Mouse (Mus musculus) heart, adult 8-10 months (tissue): ENCODE measurements around the gene Fam19a3. TPM values are rescaled to one million over a fixed set of nuclear protein-coding genes. Genes with fewer than 3 reads are reported as not detected.
A peak's percentile ranks its signal among the peaks of the same experiment; 100 is the strongest.

Source experiments
- DNase-seq: peaks from one replicate; pipeline ENCODE4 v3.0.0; 2022; ENCODE audit warnings: low spot score
- total RNA-seq, 4 experiments: library from RNA; stranded (reverse); gene quantifications; 2 replicates each; pipeline ENCODE4 v1.2.4; 2022

Gene Fam19a3
- total RNA-seq, 4 experiments from 2014 or later, result 0.72 to 2.1 (median 1.2) TPM

- no peak for DNase-seq
Observed at GRCm38 (mm10) chr3:104792360-104793270, 11.0 kb upstream of the Fam19a3 start.

GRCm38 (mm10) chr3:104791671-104792070 is 10.0 kb upstream of the Fam19a3 start:
- DNase-seq, result no peak

DNA sequence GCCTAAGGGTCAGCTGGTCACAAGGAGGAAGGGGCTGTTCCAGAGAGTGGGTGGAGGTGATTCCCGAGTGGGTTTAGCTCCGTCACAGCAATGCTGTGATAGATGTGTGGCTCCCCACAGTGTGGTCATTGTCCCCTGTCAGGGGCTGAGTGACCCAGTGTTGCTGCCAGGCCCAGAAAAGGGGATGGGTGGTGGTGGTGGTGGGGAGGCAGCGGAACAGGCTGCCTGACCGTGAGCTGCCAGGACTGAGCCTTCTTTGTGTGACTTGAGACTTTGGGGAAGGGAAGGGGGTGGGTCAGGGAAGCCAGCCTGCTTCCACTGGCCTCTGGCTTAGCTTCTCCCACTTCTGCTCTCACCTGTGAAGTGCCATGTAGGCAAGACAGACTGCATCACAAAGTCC is 9.4 kb upstream of the Fam19a3 start:
- peak; percentile 26 for DNase-seq

DNA sequence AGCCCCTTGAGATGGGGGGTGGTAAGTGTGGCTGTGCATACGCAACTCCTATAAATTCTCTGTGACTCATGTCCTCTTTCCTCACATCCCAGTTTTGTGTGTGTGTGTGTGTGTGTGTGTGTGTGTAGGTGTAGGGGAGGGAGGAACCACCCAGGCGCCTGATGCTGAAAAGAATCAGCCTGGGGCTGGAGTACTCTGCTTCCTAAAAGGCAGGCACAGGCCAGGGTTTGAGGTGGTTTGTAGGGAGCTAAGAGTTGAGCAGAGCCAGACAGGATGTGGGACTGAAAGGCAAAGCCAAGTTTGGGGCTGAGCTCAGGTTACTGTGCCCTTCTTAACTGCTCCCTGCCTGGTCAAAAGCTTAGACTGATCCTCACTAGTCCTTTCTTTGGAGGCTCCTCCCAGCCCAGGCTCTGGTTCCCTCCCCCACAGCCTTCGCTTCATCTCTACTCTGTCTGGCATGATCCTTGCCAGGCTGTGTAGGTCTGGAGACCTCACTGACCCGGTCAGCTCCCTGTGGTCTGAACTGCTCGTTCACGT is 8.8 kb upstream of the Fam19a3 start:
- peak; percentile 38 for DNase-seq

GRCm38 (mm10) chr3:104789822-104790221 is 8.2 kb upstream of the Fam19a3 start:
- peak; percentile 71 for DNase-seq

DNA sequence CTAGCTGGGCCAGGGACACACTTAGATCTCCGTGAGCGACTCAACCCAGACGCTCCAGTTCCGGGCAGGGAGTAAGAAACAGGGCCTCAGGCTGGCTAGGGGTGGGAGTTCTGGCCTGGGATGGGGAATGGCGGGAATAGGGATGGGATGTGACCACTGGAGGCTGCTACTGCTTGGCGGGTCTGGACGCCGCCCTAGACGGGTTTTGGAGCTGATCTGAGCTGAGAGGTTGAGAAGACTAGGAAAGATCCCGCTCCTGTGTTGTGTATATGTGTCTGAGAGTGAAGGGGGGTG is 7.6 kb upstream of the Fam19a3 start:
- no peak for DNase-seq

DNA sequence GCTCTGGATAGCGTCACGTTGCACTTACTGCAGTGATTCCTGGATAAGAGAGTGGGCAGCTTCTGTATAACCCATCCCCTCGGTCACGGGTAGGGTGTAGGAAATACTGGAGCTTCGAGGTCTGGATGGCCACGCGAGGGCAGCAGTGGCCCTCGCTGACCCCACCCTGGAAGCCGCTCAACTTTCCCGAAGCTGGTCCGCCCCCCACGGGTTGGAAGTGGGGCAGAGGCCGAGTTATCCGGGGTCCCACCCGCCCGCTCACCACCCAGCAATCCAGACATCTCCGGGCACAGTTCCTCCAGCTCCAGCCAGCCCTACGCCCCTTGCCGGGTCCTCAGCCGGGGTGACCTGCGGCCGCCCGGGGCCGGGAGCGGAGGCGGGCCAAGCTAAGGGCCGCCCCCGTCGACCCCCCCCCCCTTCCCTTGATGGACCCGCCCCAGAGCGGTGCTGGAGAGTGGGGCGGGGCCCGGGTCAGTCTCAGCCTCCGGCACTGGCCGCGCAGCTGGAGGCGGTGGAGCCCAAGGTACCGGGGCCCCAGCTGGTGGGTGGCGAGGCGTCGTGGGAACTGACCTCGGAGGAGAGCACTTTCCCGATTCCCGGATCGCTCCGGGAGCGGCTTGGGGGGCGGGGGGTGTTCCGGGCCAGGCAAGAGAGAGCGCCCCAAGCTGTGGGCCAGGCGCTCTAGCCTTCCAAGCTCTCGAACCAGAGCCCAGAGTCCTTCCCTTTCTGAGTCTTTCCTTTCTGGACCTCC is 7.1 kb upstream of the Fam19a3 start:
- peak; percentile 83 for DNase-seq

DNA sequence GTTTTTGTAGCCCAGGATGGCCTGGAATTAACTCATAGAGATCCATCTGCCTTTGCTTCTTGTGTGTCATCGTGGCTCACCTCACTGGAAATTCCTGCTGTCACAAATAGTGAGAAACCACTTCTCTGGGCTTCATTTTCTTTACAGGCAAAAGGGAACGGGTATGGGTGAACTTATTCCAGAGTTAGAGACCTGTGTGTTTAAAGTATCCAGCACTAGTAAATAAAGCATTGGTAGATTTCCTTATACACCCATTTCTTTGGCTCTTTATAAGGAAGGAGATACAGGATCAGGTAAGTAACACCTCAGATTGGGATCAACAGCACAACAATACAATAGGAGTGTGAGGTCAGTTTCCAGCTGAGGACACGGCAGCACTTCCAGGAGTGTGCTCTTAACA is 6.4 kb upstream of the Fam19a3 start, which contains the start of gene Rhoc:
Gene Rhoc (plus strand): TSS at position 301 of the 400 bp plus-strand sequence.
- DNase-seq, result no peak

DNA sequence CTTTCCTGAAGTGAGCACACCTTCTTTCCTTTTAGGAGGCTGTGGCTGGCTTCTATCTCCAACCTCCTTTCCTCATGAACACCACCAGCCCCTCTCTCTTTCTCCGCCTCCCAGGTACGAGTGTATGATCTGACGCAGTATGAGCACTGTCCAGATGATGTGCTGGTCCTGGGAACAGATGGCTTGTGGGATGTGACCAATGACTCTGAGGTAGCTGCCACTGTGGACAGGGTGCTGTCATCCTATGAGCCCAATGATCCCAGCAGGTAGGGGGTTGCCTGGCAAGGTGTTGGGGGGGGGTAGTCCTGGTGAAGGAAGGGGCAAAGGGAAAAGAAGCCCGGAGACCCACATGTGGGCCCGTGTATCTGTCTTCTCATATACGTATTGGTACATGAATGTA is 3.6 kb upstream of the Fam19a3 start:
- DNase-seq, result no peak

DNA sequence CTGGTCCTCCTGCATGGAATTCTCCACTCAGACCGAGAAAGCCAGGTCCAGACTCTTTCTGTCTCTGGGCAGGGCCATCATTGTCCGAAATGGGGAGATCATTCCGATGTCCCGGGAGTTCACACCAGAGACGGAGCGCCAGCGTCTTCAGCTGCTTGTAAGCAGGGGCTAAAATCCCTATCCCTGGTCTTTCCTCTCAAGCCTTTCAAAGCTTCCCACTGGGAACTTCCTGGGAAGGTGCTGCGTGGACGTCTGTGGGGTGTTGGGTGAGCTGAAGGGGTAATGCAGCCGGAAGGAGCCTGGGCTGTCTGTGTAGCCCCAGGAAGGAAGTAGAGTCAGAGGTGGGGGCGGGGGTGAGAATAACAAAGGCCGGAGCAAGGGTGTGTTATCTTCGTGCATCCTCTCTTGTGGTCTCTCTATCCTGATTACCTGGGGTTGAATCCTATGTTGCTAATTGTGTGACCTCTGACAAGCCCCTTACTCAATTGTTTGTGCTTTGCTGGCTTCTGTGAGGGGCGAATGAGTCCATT is 2.4 kb upstream of the Fam19a3 start:
- DNase-seq, result no peak

DNA sequence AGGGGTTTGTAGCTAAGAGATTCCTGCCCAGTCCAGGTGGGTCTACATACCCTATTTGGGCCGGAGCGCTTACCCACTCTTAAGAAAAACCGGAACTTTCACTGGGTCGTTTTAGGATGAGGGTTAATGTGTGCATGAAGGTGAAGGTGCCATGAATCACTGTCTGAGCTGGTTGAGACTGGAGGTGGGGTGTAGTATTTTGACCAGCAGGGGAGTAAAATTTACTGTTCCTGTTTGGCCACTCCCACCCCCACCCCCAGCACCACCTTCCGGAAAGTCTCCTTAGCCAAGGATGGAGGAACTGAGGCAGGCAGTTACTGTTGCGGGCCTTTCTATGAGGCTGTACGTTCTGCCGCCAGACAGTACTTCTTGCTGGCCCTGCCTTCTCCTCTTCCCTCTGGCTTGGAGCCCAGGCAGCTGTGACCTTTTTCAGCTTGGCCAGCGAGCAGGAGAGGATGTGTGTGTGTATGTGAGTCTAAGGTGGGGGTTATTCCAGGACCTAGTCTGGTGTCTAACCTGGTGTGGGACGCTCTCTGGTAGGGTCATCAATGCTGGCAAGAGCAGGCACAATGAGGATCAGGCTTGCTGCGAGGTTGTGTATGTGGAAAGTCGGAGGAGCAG is 531 bp upstream of the Fam19a3 start:
- peak; percentile 82 for DNase-seq

GRCm38 (mm10) chr3:104780561-104781420 is 849 bp downstream of the Fam19a3 start, which contains the start of gene Ppm1j:
Gene Ppm1j, plus strand, starts transcription at chr3:104781056.
- peak; percentile 77 for DNase-seq

DNA sequence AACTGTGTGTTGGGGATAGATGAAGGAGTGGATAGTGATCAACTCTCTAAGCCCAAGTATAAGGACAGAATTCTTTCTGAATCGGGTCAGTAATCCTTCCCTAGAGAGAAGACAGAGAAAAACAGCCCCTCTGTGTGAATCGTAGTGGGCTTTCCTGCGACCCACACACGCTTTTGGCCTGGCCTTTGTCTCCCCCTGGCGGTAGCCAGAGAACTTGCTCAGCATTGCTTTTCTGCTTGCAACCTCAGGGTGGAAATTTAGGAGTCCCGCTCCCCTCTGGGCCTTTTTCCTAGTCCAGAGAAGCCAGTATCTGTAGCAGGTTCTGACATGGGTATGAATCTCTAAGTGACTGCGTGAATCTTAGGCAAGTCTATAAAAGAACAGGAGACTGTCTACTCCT is 1.7 kb downstream of the Fam19a3 start:
- peak; percentile 36 for DNase-seq

- DNase-seq, result no peak
Observed at GRCm38 (mm10) chr3:104777342-104777741, 4.3 kb downstream of the Fam19a3 start.

- no peak for DNase-seq
Observed at GRCm38 (mm10) chr3:104773301-104773700, 8.3 kb downstream of the Fam19a3 start.

DNA sequence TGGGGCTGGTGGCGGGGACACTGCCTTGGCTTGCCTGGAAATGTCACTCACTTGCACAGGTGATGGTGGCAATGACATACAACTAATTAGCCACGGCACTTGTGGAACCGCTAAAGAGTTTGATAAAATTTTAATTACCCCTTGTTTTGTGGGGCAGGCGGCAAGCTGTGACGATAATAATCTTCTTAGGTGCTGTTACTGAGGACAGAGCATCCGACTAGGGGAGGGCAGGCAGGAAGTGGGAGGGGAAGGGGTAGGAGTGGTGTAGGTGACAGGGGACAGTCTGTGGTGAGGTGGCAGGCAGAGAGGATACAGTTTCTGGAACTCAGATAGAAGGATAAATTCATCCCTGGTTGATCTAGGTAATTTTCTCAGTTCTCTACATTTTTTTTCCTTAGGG is 10.2 kb downstream of the Fam19a3 start:
- DNase-seq, result no peak

DNA sequence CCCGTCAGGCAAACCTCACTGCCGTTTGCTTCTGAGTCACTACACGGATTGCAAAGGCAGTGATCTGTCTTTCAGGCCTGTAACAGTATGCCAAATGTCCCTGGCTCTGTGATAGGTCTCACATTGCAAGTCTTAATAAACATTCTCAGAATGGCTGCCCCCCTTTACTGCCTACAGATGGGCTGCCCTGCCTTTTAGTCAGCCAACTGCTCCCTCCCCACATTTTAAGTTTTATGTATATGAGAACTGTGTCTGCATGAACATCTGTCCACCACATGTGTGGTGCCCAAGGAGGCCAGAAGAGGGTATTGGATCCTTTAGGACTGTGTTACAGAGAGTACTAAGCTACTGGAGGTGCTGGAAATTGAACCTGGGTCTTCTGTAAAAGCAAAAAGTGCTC is 10.7 kb downstream of the Fam19a3 start:
- DNase-seq, result no peak

DNA sequence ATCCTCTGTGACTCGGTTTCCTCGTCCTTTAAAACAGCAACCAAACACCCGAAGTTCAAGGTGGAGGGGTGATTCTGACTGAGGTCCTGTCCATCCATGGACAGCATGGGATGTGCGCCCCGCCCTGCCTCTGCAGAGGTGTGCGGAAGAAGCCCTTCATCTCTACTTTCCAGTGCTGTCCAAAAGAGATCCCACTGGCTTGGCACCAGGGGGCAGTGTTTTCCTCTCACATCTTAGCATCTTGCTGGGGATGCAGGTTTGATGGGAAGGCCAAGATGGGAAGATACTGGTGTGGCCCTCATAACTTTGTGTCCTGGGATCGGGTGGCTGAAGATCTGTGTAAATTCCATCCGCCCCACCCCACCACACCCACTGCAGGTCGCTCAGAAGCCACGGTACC is 11.6 kb downstream of the Fam19a3 start:
- DNase-seq, result peak; percentile 32

DNA sequence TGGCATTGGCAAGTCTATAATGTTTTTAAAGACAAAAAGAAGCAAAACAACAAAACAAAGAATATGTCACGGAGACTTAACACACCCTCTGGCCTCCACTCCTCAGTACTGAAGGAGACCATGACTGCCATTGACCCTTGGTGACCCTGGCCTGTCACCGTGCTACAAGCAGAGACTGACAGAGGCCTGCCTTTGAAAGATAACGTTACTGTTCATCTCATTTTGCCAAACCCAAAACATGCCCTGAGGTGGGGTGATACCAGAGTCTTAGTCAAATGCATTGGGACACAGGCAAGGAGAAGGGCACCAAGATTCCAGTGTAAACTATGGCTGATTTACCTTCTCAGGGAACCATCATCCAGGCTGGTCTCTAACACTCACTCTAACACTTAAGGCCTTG is 12.5 kb downstream of the Fam19a3 start:
- DNase-seq, result no peak

GRCm38 (mm10) chr3:104767716-104768115 is 13.9 kb downstream of the Fam19a3 start:
- no peak for DNase-seq

GRCm38 (mm10) chr3:104767141-104767540 is 14.5 kb downstream of the Fam19a3 start:
- no peak for DNase-seq
